Mouse (Mus musculus) stomach, postnatal 0 days (tissue): Measurements from ENCODE around the gene Hydin.

Experiments
- CTCF ChIP-seq: IDR thresholded peaks from 2 replicates; pipeline ENCODE4 v1.5.1; 2016; ENCODE audit warnings: antibody characterized with exemption, low read depth, mild to moderate bottlenecking, moderate library complexity
- EP300 ChIP-seq: optimal IDR thresholded peaks from 2 replicates; pipeline ENCODE3; 2016; ENCODE audit warnings: antibody characterized with exemption

GRCm38 (mm10) chr8:110242278-110243177 is 24.2 kb upstream of the Hydin start:
- TF ChIP-seq EP300: no peak
- TF ChIP-seq CTCF: no peak
